Mouse (Mus musculus) embryonic facial prominence, embryonic 12.5 days (tissue): ENCODE results near the gene LTO1. TPM values are rescaled to one million over a fixed set of nuclear protein-coding genes. Genes with fewer than 3 reads are reported as not detected.

Experiments
- ATAC-seq: fragments of 200-750 bp; cut with Nextera tagmentation; 2 replicates; pipeline ENCODE4 v1.8.0; 2017; ENCODE audit not compliant: insufficient number of reproducible peaks, insufficient read depth, low FRiP score, low TSS enrichment
- H3K27ac ChIP-seq: fragments of 300-500 bp; sonication (generic); 2 replicates; pipeline ENCODE4 v1.5.1; 2016; ENCODE audit warnings: mild to moderate bottlenecking
- H3K27me3 ChIP-seq: fragments of 300-500 bp; sonication (generic); 2 replicates; pipeline ENCODE4 v1.6.1; 2016; ENCODE audit warnings: mild to moderate bottlenecking, moderate library complexity
- H3K36me3 ChIP-seq: fragments of 300-500 bp; sonication (generic); 2 replicates; pipeline ENCODE4 v1.6.1; 2016; ENCODE audit warnings: mild to moderate bottlenecking
- H3K4me1 ChIP-seq: fragments of 300-500 bp; sonication (generic); 2 replicates; pipeline ENCODE4 v1.6.1; 2016
- H3K4me2 ChIP-seq: fragments of 300-500 bp; sonication (generic); replicated peaks from 2 replicates; pipeline ENCODE4 v1.6.1; 2016; ENCODE audit warnings: mild to moderate bottlenecking, moderate library complexity
- H3K4me3 ChIP-seq: fragments of 300-500 bp; sonication (generic); 2 replicates; pipeline ENCODE4 v1.5.1; 2016; ENCODE audit warnings: mild to moderate bottlenecking
- H3K9ac ChIP-seq: fragments of 300-500 bp; sonication (generic); 2 replicates; pipeline ENCODE4 v1.6.1; 2016; ENCODE audit warnings: mild to moderate bottlenecking, moderate library complexity
- H3K9me3 ChIP-seq: fragments of 300-500 bp; sonication (generic); 2 replicates; pipeline ENCODE4 v1.6.1; 2016; ENCODE audit warnings: mild to moderate bottlenecking, moderate library complexity
- WGBS: fragments of 180-500 bp; shearing (Covaris S2); methylation state at CpG from one replicate; pipeline ENCODE4 v1.1.7; 2016; 5-methylcytosine and 5-hydroxymethylcytosine counted together
- polyA plus RNA-seq: library from polyadenylated mRNA; unstranded; fragments of >200 nt; fragmentation: Nextera tagmentation; extraction: Ambion mirVana; gene quantifications from 2 replicates; pipeline ENCODE4 v1.2.1, GENCODE M21; 2016

The LTO1 gene
- polyA plus RNA-seq, 1 experiment from 2014 or later, result 25.2 TPM

DNA sequence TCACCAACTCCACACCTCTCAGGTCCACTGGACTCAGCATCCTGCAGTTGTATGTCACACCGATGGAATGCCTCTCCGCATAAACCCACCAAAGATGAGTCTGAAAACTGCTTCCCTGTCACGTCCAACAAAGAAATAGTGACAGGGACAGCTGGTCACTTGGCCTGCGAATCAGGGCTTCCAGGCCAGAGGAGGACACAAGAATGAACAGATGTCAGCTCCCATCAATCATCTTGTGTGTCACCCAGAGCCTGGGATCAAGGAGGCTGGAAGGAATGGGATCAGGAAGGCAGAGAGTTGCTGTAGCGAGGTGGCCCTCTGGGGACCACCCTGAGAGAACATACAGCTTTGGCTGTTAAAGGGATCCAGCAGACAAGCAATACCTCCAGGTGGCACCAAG, 20.0 kb downstream of the LTO1 start:
- H3K4me2 ChIP-seq, result no peak overlapping the region

GRCm38 (mm10) chr7:144935563-144935962, 20.7 kb downstream of the LTO1 start:
- no peaks in the 10 kb centered on the region for H3K27me3 ChIP-seq
- H3K36me3 ChIP-seq, result peaks cover 54% of the 10 kb centered on the region
- ATAC-seq, result no peak
- no peak overlapping the region for H3K4me2 ChIP-seq
- peaks cover 21% of the 10 kb centered on the region for H3K4me1 ChIP-seq
- H3K9ac ChIP-seq, result no peak overlapping the region
- H3K9me3 ChIP-seq, result no peaks in the 10 kb centered on the region
- no peak overlapping the region for H3K27ac ChIP-seq
- no peak overlapping the region for H3K4me3 ChIP-seq
- 62% methylated on average over 5 of the region's 5 CpGs for WGBS

More for the DNA sequence above, 20.0 kb downstream of the LTO1 start:
- no peak for ATAC-seq
- Histone ChIP-seq H3K9ac (no peak overlapping the region), H3K9me3 (no peaks in the 10 kb centered on the region), H3K4me3 (no peak overlapping the region), H3K27ac (no peak overlapping the region), H3K4me1 (peaks cover 21% of the 10 kb centered on the region), H3K27me3 (no peaks in the 10 kb centered on the region), H3K36me3 (peaks cover 54% of the 10 kb centered on the region)
- WGBS, result 78% methylated on average over 5 of the region's 5 CpGs

DNA sequence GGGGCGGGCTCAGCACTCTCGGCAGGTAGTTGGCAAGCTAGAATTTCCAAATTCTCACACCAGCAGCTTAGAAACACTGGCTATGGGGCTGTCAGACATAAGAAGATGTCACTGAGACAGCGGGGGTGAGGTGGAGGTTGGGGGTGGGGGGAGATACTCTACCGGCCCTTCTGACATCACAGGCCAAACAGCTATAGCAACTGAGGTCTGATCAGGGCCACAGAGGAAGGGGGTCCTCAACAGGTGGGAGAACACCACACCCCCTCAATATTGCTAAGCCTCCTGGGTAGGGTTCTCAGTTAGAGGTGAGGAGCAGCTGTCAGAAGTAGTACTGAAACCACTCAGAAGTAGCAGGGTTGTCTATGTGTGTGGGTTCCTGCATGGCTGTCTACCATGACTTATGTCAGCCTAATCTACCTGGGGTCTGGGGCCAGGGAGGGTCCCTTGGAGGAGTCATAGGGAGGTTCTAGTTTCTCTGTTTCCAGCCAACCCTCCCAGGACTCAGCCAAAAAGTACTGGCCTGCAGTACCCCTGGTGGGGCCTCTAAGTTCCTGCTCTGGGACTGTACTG, 21.5 kb downstream of the LTO1 start:
- Histone ChIP-seq H3K9me3 (no peaks in the 10 kb centered on the region), H3K9ac (peak overlapping the region; percentile 15; the same call in 1 of the 2 replicates), H3K4me1 (peaks cover 21% of the 10 kb centered on the region), H3K4me2 (peak overlapping the region; percentile 92), H3K4me3 (no peak overlapping the region), H3K27me3 (no peaks in the 10 kb centered on the region), H3K27ac (no peak overlapping the region), H3K36me3 (peaks cover 51% of the 10 kb centered on the region)
- WGBS, result 90% methylated on average over 4 of the region's 4 CpGs
- no peak for ATAC-seq

- H3K4me1 ChIP-seq, result peaks cover 24% of the 10 kb centered on the region
- H3K4me2 ChIP-seq, result peak overlapping the region; percentile 92
- H3K9me3 ChIP-seq, result no peaks in the 10 kb centered on the region
- peak overlapping the region; percentile 71 for H3K4me3 ChIP-seq
- peak overlapping the region; percentile 64; the same call in 1 of the 2 replicates for H3K27ac ChIP-seq
- WGBS, result 3% methylated on average over 20 of the region's 20 CpGs
- no peaks in the 10 kb centered on the region for H3K27me3 ChIP-seq
- H3K9ac ChIP-seq, result peak overlapping the region; percentile 92
- peaks cover 46% of the 10 kb centered on the region for H3K36me3 ChIP-seq
- no peak for ATAC-seq
Observed at GRCm38 (mm10) chr7:144937490-144937889, 22.6 kb downstream of the LTO1 start.

DNA sequence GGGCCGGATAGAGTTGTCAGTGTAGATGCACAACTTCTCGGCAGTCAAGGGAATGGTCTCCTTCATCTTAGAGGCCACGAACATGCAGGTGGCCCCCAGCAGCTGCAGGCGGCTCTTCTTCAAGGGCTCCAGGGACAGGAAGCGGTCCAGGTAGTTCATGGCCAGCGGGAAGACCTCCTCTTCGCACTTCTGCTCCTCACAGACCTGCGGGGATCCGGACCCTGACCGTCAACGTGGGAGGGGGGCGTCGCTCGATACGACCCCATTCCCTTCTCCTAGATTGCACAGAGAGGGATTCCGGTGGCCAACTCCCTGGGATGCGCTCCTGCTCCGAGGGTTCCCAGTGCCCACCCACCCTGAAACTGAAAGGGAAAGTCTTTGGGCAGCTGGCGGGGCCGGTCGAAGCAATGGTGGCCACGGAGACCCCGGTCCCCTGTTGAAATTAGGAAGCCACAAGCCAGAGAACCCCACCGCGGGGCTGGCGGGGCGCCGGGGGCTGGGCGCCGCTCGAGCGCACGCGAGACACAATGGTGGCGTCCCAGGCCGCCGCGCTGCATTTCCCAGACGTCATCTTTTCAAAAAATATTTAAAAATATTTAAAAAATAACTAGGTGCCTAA, 23.1 kb downstream of the LTO1 start:
- H3K36me3 ChIP-seq, result peaks cover 41% of the 10 kb centered on the region
- H3K4me3 ChIP-seq, result peak overlapping the region; percentile 71
- no peak for ATAC-seq
- peak overlapping the region; percentile 95; the same call in 1 of the 2 replicates for H3K27ac ChIP-seq
- H3K4me2 ChIP-seq, result peak overlapping the region; percentile 92
- H3K9ac ChIP-seq, result peak overlapping the region; percentile 92
- H3K27me3 ChIP-seq, result no peaks in the 10 kb centered on the region
- H3K4me1 ChIP-seq, result peaks cover 24% of the 10 kb centered on the region
- 1% methylated on average over 39 of the region's 39 CpGs for WGBS
- no peaks in the 10 kb centered on the region for H3K9me3 ChIP-seq

GRCm38 (mm10) chr7:144938661-144939343, 23.9 kb downstream of the LTO1 start:
- Histone ChIP-seq H3K4me1 (peaks cover 31% of the 10 kb centered on the region), H3K4me3 (peak overlapping the region; percentile 71), H3K36me3 (peaks cover 34% of the 10 kb centered on the region), H3K4me2 (peak overlapping the region; percentile 92), H3K27me3 (no peaks in the 10 kb centered on the region), H3K9me3 (no peaks in the 10 kb centered on the region), H3K9ac (peak overlapping the region; percentile 92), H3K27ac (peak overlapping the region; percentile 95)
- 1% methylated on average over 32 of the region's 32 CpGs for WGBS
- no peak for ATAC-seq

DNA sequence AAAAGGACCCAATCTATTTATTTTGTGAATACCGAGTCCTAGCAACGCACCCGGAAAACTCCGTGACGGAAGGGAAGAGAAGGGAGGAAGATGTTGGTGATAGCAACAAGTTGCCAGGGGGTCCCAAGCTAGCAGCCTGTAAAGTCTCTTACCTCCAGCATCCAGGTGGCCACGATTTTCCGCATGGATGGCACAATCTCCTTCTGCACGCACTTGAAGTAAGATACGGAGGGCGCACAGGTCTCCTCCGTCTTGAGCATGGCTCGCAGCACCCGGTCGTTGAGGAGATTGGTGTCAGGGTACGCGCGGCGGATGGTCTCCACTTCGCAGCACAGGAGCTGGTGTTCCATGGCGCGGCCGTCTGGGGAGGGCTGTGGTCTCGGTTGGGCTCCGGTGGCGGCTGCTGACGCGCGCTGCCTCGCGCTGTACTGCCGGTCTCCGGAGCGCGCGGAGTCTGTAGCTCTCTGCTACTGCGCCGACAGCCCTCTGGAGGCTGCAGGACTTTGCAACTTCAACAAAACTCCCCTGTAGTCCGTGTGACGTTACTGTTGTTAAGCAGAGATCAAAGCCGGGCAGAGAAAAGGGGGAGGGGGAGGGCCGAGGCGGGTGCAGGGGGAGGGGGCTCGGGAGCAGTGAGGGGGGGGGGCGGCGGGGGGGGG, 24.6 kb downstream of the LTO1 start, which contains the start of gene Ccnd1:
Gene Ccnd1 (minus strand): TSS at position 582 of the 659 bp plus-strand sequence.
- under 1% methylated on average over 40 of the region's 45 CpGs for WGBS
- Histone ChIP-seq H3K27me3 (no peaks in the 10 kb centered on the region), H3K4me1 (peaks cover 31% of the 10 kb centered on the region), H3K4me3 (peak within 1 kb of the TSS; percentile 71), H3K9me3 (no peaks in the 10 kb centered on the region), H3K9ac (peak within 1 kb of the TSS; percentile 92), H3K4me2 (peak within 1 kb of the TSS; percentile 92), H3K27ac (peak within 1 kb of the TSS; percentile 95), H3K36me3 (peaks cover 27% of the 10 kb centered on the region)
- ATAC-seq, result 0 out of 2 replicates have a peak, but pooled peaks have one; percentile 23

DNA sequence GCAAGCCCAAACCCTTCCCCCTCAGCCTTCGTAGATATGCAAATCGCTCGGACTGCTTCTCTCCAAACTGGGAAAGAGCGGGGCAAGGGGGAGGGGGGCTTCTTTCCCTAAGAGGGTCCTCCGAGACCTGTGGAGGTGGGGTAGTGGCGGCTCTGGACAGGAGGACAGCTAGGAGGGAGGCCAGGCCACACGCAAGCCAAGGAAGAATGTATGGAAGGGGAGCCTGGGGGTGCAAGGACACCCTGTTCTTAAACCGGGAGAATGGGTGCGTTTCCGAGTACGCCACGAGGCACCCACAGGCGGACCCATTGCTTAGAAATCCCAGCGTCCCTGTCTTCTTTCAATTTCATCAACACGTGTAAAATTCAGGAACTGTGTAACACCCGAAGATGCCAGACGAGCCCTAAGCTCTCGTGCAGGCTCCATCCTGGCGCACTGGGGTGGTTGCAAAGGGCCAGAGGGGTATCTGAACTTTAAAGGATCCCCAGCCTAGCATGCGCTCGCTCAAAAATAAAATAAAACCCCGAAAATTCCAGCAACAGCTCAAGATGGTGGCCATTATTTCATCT, 25.2 kb downstream of the LTO1 start:
- no peak for ATAC-seq
- H3K4me1 ChIP-seq, result peaks cover 31% of the 10 kb centered on the region
- WGBS, result under 1% methylated on average over 22 of the region's 22 CpGs

DNA sequence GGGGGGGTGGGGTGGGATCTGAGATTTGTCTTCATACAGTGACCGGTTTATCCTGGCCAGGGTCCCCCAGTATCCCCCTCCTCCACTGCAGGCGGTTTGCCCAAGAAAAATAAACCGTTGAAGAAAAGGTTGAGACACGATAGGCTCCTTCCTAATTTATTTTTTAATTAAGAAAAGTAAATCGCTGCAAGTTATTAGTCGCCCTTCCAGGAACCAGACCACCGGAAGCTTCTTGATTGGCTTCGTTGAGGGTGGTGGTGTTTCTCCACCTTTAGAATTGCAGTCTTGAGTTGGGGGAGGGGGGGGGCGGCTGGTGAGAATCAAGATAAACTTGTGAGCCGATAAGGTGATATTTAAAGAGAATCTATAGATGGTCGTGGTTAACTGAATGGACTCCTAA, 25.7 kb downstream of the LTO1 start:
- ATAC-seq, result no peak
- Histone ChIP-seq H3K27ac (peak overlapping the region; percentile 95), H3K4me2 (peak overlapping the region; percentile 92), H3K4me3 (peak overlapping the region; percentile 71), H3K9me3 (no peaks in the 10 kb centered on the region), H3K36me3 (peaks cover 16% of the 10 kb centered on the region), H3K4me1 (peaks cover 31% of the 10 kb centered on the region), H3K27me3 (no peaks in the 10 kb centered on the region), H3K9ac (peak overlapping the region; percentile 92; the same call in 1 of the 2 replicates)
- 1% methylated on average over 11 of the region's 11 CpGs for WGBS

More for the DNA sequence above, 25.2 kb downstream of the LTO1 start:
- no peaks in the 10 kb centered on the region for H3K27me3 ChIP-seq
- H3K36me3 ChIP-seq, result peaks cover 21% of the 10 kb centered on the region
- H3K9me3 ChIP-seq, result no peaks in the 10 kb centered on the region
- H3K9ac ChIP-seq, result peak overlapping the region; percentile 92
- H3K4me3 ChIP-seq, result peak overlapping the region; percentile 71
- peak overlapping the region; percentile 92 for H3K4me2 ChIP-seq
- H3K27ac ChIP-seq, result peak overlapping the region; percentile 95

DNA sequence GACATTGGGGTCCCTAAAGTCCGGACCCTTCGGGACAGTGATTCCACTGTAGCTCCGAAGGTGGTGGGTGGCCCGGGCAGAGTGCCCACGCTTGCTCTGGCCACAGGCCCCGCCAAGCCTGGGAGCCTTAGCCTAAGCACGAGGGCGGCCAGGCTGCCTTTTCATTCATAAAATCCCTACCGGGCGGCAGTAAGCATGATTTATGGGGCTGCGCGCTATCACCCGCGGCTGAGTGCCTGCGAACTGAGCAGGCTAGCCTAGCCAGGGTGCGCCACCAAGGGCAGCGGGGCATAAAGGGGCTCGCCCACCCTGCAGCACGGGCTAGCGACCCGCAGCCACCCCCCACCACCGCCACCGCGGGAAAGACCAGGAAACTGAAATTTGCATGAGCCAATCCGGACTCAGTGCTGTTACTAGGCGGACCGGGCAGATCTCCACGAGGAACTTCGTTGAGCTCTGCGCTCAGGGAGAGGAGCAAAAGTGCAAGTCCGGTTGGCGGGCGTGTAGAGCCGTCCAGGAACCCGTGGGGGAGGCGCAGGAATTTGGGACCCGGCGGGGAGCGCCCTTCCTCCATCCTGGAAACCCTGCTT, 26.4 kb downstream of the LTO1 start:
- peak overlapping the region; percentile 71 for H3K4me3 ChIP-seq
- H3K36me3 ChIP-seq, result peaks cover 9% of the 10 kb centered on the region
- no peaks in the 10 kb centered on the region for H3K9me3 ChIP-seq
- peak overlapping the region; percentile 92 for H3K4me2 ChIP-seq
- H3K27ac ChIP-seq, result peak overlapping the region; percentile 95
- ATAC-seq, result peak; percentile 79
- peaks cover 27% of the 10 kb centered on the region for H3K4me1 ChIP-seq
- under 1% methylated on average over 39 of the region's 39 CpGs for WGBS
- H3K27me3 ChIP-seq, result no peaks in the 10 kb centered on the region
- H3K9ac ChIP-seq, result peak overlapping the region; percentile 63
